Mouse (Mus musculus): ENCODE measurements around the gene Memo1. TPM values are rescaled to one million over a fixed set of nuclear protein-coding genes. Genes with fewer than 3 reads are reported as not detected.

Memo1 gene
- total and polyA plus RNA-seq, 3 experiments = 63.1 to 75.3 TPM; not detected in 1

DNA sequence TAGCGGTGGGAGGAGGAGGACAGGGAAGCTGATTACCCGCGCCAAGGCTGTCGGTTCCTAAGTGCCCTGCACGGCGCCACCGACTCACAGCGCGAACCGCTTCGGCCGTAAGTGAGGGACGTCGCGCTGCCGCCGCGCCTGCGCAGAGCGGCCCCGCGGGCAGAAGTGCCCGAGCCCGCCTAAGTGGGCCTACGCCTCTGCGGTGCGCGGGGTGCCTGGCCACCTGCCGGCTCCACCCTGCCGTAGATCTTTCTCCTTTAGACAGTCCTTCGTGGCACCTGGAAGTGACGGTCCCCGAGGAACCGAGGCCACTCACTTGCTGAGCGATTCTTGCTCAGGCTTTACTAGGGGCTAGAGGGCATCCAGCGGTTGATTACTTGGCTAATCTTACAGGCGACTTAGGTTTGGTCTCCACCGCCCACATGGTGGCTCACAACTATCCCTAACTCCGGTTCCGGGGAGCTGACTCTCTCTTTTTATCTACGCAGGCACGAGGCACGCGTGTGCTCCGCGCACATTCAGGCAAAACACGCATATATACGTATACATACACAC lies 21.1 kb upstream of the Memo1 start:
- TF ChIP-seq CHD1 (IDR thresholded peaks at IDR 0.05; ENCODE audit: low read depth, low read length) (no peak), UBTF (IDR thresholded peaks at IDR 0.05; ENCODE audit: borderline replicate concordance, insufficient read depth, low read depth, low read length) (no peak; the same call in 1 of the 2 replicates), MAX (IDR thresholded peaks at IDR 0.05; ENCODE audit: low read length) (peak; percentile 92), NELFE (IDR thresholded peaks at IDR 0.05; ENCODE audit: low read depth, low read length) (peak; percentile 96), TBP (IDR thresholded peaks at IDR 0.05; ENCODE audit: low read depth, low read length) (peak; percentile 81), POLR2AphosphoS2 (IDR thresholded peaks at IDR 0.05; ENCODE audit: low read length) (peak; percentile 75), EP300 (IDR thresholded peaks at IDR 0.05; ENCODE audit: low read depth in 1 of 2, low read length in 2 of 2) (no peak), TCF12 (IDR thresholded peaks at IDR 0.05; ENCODE audit: low read depth, low read length) (peak; percentile 67), BHLHE40 (IDR thresholded peaks at IDR 0.05; ENCODE audit: borderline replicate concordance, low read depth, low read length) (peak; percentile 74; the same call in 1 of the 2 replicates), NRF1 (IDR thresholded peaks at IDR 0.05; ENCODE audit: insufficient read depth, low read depth, low read length, poor library complexity, severe bottlenecking) (peak; percentile 92), POLR2AphosphoS5 (IDR thresholded peaks at IDR 0.05; ENCODE audit: borderline replicate concordance, low read depth, low read length) (peak; percentile 28; the same call in 1 of the 2 replicates), ELF1 (IDR thresholded peaks at IDR 0.05; ENCODE audit: low read depth, low read length) (0 out of 2 replicates have a peak, but pooled peaks have one; percentile 9), ZC3H11A (IDR thresholded peaks at IDR 0.05; ENCODE audit: low read depth, low read length) (no peak), SMC3 (IDR thresholded peaks at IDR 0.05; ENCODE audit: low read depth, low read length) (no peak), MYB (IDR thresholded peaks at IDR 0.05; ENCODE audit: low read depth, low read length) (no peak), TAL1 (IDR thresholded peaks at IDR 0.05; ENCODE audit: low read length) (no peak), HCFC1 (IDR thresholded peaks at IDR 0.05; ENCODE audit: low read depth, low read length) (peak; percentile 85), ZKSCAN1 (IDR thresholded peaks at IDR 0.05; ENCODE audit: low read depth, low read length) (no peak), MXI1 (IDR thresholded peaks at IDR 0.05; ENCODE audit: low read depth, low read length) (peak; percentile 83), USF2 (IDR thresholded peaks at IDR 0.05; ENCODE audit: borderline replicate concordance in 1 of 2, insufficient read depth in 1 of 2, low read depth in 1 of 2, low read length in 2 of 2) (no peak), USF1 (IDR thresholded peaks at IDR 0.05; ENCODE audit: low read depth, low read length) (0 out of 2 replicates have a peak, but pooled peaks have one; percentile 16), E2F4 (IDR thresholded peaks at IDR 0.05; ENCODE audit: borderline replicate concordance, low read depth, low read length) (peak; percentile 53; the same call in 1 of the 2 replicates), ZMIZ1 (IDR thresholded peaks at IDR 0.05; ENCODE audit: low read depth, low read length) (peak; percentile 83; the same call in 1 of the 2 replicates), MYC (IDR thresholded peaks at IDR 0.05; ENCODE audit: low read depth, low read length) (peak; percentile 97), POLR2A (IDR thresholded peaks at IDR 0.05; ENCODE audit: control insufficient read depth in 1 of 2, insufficient read depth in 1 of 2, low read depth in 1 of 2, low read length in 2 of 2, poor library complexity in 1 of 2) (peak; percentile 94 to 97), SIN3A (IDR thresholded peaks at IDR 0.05; ENCODE audit: low read length) (peak; percentile 38)
- DNase-seq (ENCODE audit: low read depth, low spot score) = peak; percentile 96

More for the DNA sequence above, 21.1 kb upstream of the Memo1 start:
- Histone ChIP-seq H3K79me2 (ENCODE audit: control insufficient read depth, insufficient read depth, low read length, poor library complexity) (peaks cover 27% of the 10 kb centered on the region), H3K9ac (ENCODE audit: control insufficient read depth, low read depth, low read length, poor library complexity, severe bottlenecking) (peak overlapping the region; percentile 90), H3K4me1 (ENCODE audit: control insufficient read depth in 1 of 2, insufficient read depth in 2 of 2, low read length in 2 of 2) (peaks cover 4 to 6% of the 10 kb centered on the region in 2 experiments; a peak in 3 of 4 replicates), H3K27me3 (ENCODE audit: control insufficient read depth in 1 of 2, insufficient read depth in 2 of 2, low read length in 2 of 2) (no peaks in the 10 kb centered on the region), H3K9me3 (replicated peaks; ENCODE audit: insufficient read depth, low read length) (no peaks in the 10 kb centered on the region), H3K27ac (ENCODE audit: control insufficient read depth, low read depth, low read length) (peak overlapping the region; percentile 98), H3K36me3 (ENCODE audit: control insufficient read depth in 1 of 2, insufficient read depth in 2 of 2, low read length in 2 of 2) (peaks cover 4 to 15% of the 10 kb centered on the region in 2 experiments; a peak in 3 of 4 replicates), H3K4me3 (ENCODE audit: control insufficient read depth in 1 of 2, insufficient read depth in 1 of 2, low read depth in 2 of 2, low read length in 2 of 2) (peak overlapping the region; percentile 86 to 87)
